In the genomic region with DNA sequence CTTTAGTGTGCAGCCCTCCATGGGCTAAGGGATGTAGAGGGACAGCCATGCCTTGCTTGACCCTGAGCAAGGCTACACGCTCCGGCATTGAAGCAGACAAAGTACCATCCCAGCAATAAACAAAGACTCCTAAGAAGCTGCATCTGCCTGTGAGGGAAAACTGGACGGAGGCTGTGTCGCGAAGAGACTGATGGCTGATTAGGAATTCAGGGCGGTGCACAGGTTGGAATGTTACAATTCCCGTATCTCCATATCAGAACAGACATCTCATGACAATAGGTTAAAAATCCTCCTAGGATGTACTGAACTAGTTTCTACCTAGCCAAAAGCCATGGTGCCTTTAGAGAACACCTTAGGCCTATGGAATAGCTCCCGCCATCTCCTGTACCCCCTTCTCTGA, we compare ENCODE assay signal across 26 mouse cellular contexts. TPM values are rescaled to one million over a fixed set of nuclear protein-coding genes. Genes with fewer than 3 reads are reported as not detected.
"Had no signal": no experiment of that assay in that cellular context is flagged by ENCODE, and none has a peak within 500 bp of the region (broad histone marks: within the 10 kb centered on the region; RNA-seq: fewer than 3 reads in every experiment).

No protein-coding gene starts in this region.

- H3K4me1 ChIP-seq: liver, embryonic 13.5 days had no signal

- H3K27ac ChIP-seq: gastrocnemius, adult 2 months; heart, embryonic 10.5 days; hindbrain, embryonic 13.5 days; intestine, embryonic 15.5 days; layer of hippocampus, adult 2 months; left cerebral cortex, adult 2 months; limb, embryonic 13.5 days; liver, embryonic 13.5 days; liver, embryonic 15.5 days had no signal

- DNase-seq: gastrocnemius, adult 2 months; gastrocnemius, postnatal 10 days; gastrocnemius, postnatal 25 days; heart, adult 18-20 months; heart, postnatal 10 days; heart, postnatal 4 days; kidney, adult 18-20 months; kidney, adult 8-10 months; kidney, postnatal 10 days; kidney, postnatal 25 days; kidney, postnatal 4 days; liver; liver, embryonic 13.5 days; liver, postnatal 0 days had no signal

- H3K4me2 ChIP-seq: heart, embryonic 12.5 days; hindbrain, embryonic 13.5 days; intestine, embryonic 15.5 days; limb, embryonic 13.5 days; liver, embryonic 11.5 days; liver, embryonic 13.5 days; liver, embryonic 15.5 days had no signal

- H3K27me3 ChIP-seq: limb, embryonic 13.5 days had no signal

- ATAC-seq: hindbrain, embryonic 16.5 days; inflammation-experienced regulatory T-cells, adult 6 months; intestine, embryonic 15.5 days; intestine, postnatal 0 days; liver, postnatal 0 days had no signal

- H3K9me3 ChIP-seq: heart, embryonic 10.5 days; heart, embryonic 12.5 days; hindbrain, embryonic 13.5 days; intestine, embryonic 15.5 days; limb, embryonic 13.5 days; liver, embryonic 13.5 days; liver, embryonic 15.5 days had no signal

- H3K36me3 ChIP-seq: heart, embryonic 10.5 days; heart, embryonic 12.5 days; hindbrain, embryonic 13.5 days; intestine, embryonic 15.5 days; limb, embryonic 13.5 days; liver, embryonic 13.5 days; liver, embryonic 15.5 days had no signal

- H3K9ac ChIP-seq: heart, embryonic 12.5 days; hindbrain, embryonic 13.5 days; intestine, embryonic 15.5 days; limb, embryonic 13.5 days; liver, embryonic 13.5 days; liver, embryonic 15.5 days; liver, postnatal 0 days had no signal

- H3K4me3 ChIP-seq: gastrocnemius, adult 2 months; heart, embryonic 10.5 days; heart, embryonic 12.5 days; hindbrain, embryonic 13.5 days; intestine, embryonic 15.5 days; layer of hippocampus, adult 2 months; left cerebral cortex, adult 2 months; limb, embryonic 13.5 days; liver, embryonic 13.5 days; liver, embryonic 15.5 days had no signal

RNA-seq across cellular contexts. Expression of gene Ptges, which starts 23.8 kb away (rescaled TPM):
- polyA plus RNA-seq: inflammation-experienced regulatory T-cells, adult 6 months had no signal
